Mouse (Mus musculus) cerebellum, postnatal 10 days (tissue): ENCODE data around the gene Carns1.
"Not testable (repeated sequence)": the region's sequence is repeated elsewhere in the genome, so short reads cannot be mapped to it uniquely, and the experiment has no call there.

Experiments used
- DNase-seq, 2 experiments: peaks; one replicate each; pipeline ENCODE4 v3.0.0; 2021; ENCODE audit warnings: mixed read lengths in 2 of 2

Carns1 gene

GRCm38 (mm10) chr19:4149764-4150461, 25.4 kb downstream of the Carns1 start:
- DNase-seq: no peak

GRCm38 (mm10) chr19:4149283-4149682, 26.0 kb downstream of the Carns1 start:
- no peak for DNase-seq

- peak in 1 of 2 experiments; percentile 48 for DNase-seq
Measured at GRCm38 (mm10) chr19:4148819-4149218, 26.5 kb downstream of the Carns1 start.

- DNase-seq: peak; percentile 99
Measured at GRCm38 (mm10) chr19:4148491-4148806, 26.8 kb downstream of the Carns1 start, which contains the start of gene Coro1b. Gene Coro1b, plus strand, starts transcription at chr19:4148619.

- no peak for DNase-seq
Measured at GRCm38 (mm10) chr19:4147782-4148490, 27.3 kb downstream of the Carns1 start.

- DNase-seq: no peak
Measured at GRCm38 (mm10) chr19:4147022-4147405, 28.3 kb downstream of the Carns1 start.

GRCm38 (mm10) chr19:4146366-4147021, 28.8 kb downstream of the Carns1 start:
- no peak for DNase-seq

GRCm38 (mm10) chr19:4145936-4146335, 29.3 kb downstream of the Carns1 start:
- DNase-seq: no peak

GRCm38 (mm10) chr19:4144550-4145498, 30.5 kb downstream of the Carns1 start:
- no peak for DNase-seq

- DNase-seq: no peak
Measured at GRCm38 (mm10) chr19:4143759-4144268, 31.5 kb downstream of the Carns1 start, which contains the start of gene Cabp4. Gene Cabp4, minus strand, starts transcription at chr19:4144033.

- DNase-seq: peak; percentile 68 to 73
Measured at GRCm38 (mm10) chr19:4142416-4143173, 32.7 kb downstream of the Carns1 start.

- DNase-seq: no peak
Measured at GRCm38 (mm10) chr19:4140147-4140546, 35.1 kb downstream of the Carns1 start.

GRCm38 (mm10) chr19:4139446-4139845, 35.8 kb downstream of the Carns1 start, which contains the start of gene Gpr152:
Gene Gpr152, plus strand, starts transcription at chr19:4139787.
- no peak for DNase-seq

- DNase-seq: no peak
Measured at GRCm38 (mm10) chr19:4137913-4138312, 37.4 kb downstream of the Carns1 start.

GRCm38 (mm10) chr19:4136463-4136862, 38.8 kb downstream of the Carns1 start:
- DNase-seq: no peak

- DNase-seq: not testable (repeated sequence)
Measured at GRCm38 (mm10) chr19:4135963-4136345, 39.3 kb downstream of the Carns1 start.

- not testable (repeated sequence) for DNase-seq
Measured at GRCm38 (mm10) chr19:4135229-4135962, 39.9 kb downstream of the Carns1 start.

- DNase-seq: no peak
Measured at GRCm38 (mm10) chr19:4134354-4134753, 40.9 kb downstream of the Carns1 start.

- DNase-seq: no peak
Measured at GRCm38 (mm10) chr19:4131768-4132167, 43.5 kb downstream of the Carns1 start.

GRCm38 (mm10) chr19:4131075-4131474, 44.2 kb downstream of the Carns1 start:
- no peak for DNase-seq

- no peak for DNase-seq
Measured at GRCm38 (mm10) chr19:4130106-4130505, 45.2 kb downstream of the Carns1 start.
